Mouse (Mus musculus) ES-CJ7 (cell line): ENCODE data around the gene Nadsyn1.

Experiments used
- DNase-seq: peaks from one replicate; pipeline ENCODE4 v3.0.0; 2011; ENCODE audit warnings: low read depth, low spot score

The Nadsyn1 gene

DNA sequence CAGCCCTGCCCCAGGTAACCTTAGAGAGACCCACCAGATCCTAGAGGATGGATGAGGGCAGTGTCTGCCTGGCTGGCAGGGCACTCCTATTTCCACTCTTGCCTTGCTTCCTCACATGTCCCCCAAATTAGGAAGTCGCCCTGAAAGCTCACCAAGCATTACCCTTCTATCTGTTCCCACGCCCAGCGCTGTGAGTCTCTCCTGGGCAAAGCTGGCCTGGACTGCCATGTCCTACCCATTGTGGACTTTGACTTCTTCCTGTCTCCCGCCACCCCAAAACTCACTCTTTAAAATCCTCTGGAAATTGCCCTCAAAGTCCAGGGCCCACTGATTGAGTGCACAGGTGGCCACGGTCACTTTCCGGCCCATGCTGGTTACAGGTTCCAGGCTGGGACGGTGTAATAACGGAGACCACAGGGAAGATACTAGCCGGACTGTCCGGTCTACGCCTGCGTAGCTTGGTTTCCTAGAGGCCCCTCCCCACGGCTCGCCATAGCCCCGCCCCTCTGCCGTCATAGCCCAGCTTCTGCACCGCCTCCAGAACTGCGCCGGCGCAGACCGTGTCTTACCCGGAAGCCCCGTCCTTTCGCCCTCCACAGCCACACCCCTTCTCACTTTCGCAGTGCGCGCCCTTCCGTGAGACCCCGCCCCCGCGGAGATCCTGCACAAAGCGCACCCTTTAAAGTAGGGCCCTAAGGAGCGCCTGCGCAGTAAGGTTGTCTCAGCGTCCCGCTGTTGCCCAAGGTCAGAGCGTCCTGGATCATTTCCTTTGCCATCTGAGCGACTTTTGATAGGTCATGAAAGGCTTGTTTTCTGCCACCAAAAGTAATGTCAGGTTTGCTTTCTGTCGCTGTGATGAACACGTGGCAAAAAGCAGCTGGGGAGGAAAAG is at the start of gene Nadsyn1, which contains the start of gene Dhcr7:
Nadsyn1 (minus strand) TSS at position 475 of the 891 bp plus-strand sequence.
Dhcr7 (plus strand) TSS at position 771 of the 891 bp plus-strand sequence.
- peak; percentile 99 for DNase-seq

GRCm38 (mm10) chr7:143868874-143869273 is 46.2 kb upstream of the Nadsyn1 start:
- DNase-seq: no peak

DNA sequence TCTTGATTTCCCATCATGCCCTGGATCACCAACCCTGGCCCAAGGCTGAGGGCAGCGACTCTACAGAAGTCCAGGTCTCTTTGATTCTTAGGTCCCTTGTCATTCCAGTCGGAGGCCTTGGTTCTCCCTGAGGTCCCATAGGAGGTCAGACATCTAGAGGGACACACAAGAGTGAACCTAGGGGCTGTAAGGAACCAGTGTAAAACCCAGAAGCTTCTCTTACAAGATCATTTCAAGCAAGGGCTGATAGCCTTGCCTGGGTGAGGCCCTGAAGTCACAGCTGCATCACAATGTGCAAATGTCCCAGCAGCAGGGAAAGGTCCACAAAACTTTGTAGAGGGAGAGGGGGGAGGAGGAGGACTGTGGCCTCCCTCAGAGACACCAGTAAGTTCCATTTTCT is 43.9 kb upstream of the Nadsyn1 start, which contains the start of gene Gm498:
Gm498 (plus strand) TSS at position 301 of the 400 bp plus-strand sequence.
- no peak for DNase-seq

GRCm38 (mm10) chr7:143848768-143849482 is 26.3 kb upstream of the Nadsyn1 start:
- peak; percentile 37 for DNase-seq

DNA sequence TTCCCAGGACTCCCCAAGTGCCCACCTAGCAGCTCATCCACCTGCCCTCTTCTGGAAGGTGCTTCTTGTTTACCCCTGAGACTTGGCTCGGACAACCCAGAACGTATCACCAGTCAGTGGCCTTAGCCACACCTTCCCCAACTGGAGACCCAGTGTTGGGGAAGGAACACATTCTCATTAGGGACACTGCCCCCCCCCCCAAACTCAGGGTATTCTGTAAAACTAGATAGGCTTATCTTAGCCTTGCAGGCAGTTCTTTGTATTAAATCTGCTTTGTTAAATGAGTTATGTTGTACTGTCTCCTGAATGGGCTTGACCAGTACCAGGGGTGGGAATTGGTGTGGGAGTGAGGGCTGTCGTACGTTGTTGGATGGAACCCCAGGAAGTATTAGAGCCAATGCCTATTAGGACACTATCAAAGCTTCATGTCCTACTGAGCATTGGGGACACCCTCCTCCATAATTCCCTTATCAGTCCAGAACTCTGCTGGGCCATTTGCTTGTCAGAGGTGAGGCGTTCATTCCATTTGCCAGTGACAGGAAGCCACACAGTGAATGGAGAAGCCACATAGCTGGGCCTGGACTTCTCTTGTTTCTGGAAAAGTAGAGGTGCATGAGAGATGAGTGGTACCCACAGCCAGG is 25.6 kb upstream of the Nadsyn1 start:
- no peak for DNase-seq

DNA sequence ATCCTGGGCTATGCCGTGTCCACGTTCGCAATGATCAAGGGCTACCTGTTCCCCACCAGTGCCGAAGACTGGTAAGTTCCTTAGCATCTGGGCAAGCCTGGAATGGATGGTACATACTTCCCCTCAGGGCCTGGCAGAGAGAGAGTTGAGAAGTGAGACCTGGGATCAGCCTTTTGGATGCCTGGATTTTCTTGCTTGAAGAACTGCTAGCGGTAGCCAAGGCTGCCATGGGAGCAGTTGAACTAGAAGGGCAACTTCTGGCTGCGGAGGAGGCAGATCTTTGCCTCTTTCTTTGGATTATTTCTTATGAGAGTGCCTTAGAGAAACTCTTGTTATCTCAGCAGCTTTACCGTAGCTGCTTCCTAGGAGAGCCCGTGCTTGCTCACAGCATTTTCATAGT is 18.7 kb upstream of the Nadsyn1 start:
- DNase-seq: no peak

GRCm38 (mm10) chr7:143840121-143840520 is 17.5 kb upstream of the Nadsyn1 start:
- DNase-seq: no peak

- DNase-seq: no peak
Observed at GRCm38 (mm10) chr7:143837705-143838358, 15.2 kb upstream of the Nadsyn1 start.

- no peak for DNase-seq
Observed at GRCm38 (mm10) chr7:143834972-143835371, 12.3 kb upstream of the Nadsyn1 start.

DNA sequence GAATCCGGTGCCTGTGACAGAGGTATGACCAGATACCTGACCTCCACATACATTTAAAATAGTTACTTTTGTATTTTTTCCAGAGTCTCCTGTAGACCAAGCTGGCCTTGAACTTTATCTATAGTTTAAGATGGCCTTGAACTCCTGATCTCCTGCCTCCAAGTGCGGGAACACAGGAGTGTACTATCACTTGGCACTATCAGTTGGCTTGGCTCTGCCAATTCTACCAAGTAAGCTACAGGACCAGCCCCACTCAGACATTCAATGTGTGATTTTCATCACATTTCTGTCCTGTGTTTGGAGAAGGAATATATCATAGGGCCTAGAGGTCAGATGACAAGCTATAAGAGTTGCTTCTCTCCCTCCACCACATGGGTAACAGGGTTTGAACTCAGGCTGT is 11.7 kb upstream of the Nadsyn1 start:
- no peak for DNase-seq

DNA sequence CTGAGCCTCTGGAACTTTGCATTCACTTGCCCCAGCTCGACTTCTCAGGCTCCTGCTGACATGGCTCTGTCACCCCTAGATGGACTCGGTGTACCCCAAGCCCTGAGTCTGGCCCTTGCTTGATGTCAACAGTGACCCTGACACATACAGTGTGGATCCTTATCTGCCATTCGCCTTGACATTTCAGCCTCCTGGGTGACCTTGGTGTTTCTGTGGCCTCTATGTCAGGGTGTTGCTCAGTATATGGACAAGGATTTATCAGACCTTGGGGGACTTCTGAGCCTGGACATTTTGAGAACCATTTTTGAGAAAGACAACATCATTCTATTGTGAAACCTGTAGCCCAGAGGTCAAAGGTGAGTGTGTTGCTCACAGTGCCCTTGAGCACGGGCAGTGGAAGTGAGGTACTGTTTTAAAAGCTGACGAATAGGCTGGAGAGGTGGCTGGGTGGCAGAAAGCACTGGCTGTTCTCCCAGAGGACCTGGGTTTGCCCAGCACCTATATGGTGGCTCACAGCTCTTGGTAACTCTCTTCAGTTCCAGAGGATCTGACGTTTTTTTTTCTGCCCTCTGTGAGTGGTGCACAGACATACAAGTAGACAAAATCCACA is 11.0 kb upstream of the Nadsyn1 start:
- DNase-seq: no peak

DNA sequence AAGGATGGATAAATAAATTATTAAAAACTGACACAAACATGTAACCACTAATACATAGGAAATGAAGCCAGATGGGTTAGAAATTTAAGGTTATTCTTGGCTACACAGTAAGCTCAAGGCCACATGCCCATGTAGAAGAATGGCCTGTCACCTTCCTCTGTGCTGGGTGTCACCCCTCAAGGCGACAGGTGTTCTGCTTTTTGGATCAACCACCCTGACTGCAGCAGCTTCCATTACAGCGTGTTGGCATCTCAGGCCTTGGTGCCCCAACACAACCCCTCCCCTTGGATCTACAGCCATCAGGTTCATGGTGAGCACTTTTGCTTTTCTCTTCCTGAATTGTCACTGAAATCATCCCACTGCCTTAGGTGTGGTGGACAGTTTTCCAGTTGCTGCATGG is 10.0 kb upstream of the Nadsyn1 start:
- no peak for DNase-seq

- DNase-seq: no peak
Observed at GRCm38 (mm10) chr7:143832196-143832595, 9.5 kb upstream of the Nadsyn1 start.

GRCm38 (mm10) chr7:143830399-143830798 is 7.8 kb upstream of the Nadsyn1 start:
- DNase-seq: no peak

GRCm38 (mm10) chr7:143829504-143830331 is 7.1 kb upstream of the Nadsyn1 start:
- peak; percentile 99 for DNase-seq

- DNase-seq: no peak
Observed at GRCm38 (mm10) chr7:143826985-143827384, 4.3 kb upstream of the Nadsyn1 start.

GRCm38 (mm10) chr7:143823266-143823605 is 587 bp upstream of the Nadsyn1 start:
- DNase-seq: peak; percentile 19

DNA sequence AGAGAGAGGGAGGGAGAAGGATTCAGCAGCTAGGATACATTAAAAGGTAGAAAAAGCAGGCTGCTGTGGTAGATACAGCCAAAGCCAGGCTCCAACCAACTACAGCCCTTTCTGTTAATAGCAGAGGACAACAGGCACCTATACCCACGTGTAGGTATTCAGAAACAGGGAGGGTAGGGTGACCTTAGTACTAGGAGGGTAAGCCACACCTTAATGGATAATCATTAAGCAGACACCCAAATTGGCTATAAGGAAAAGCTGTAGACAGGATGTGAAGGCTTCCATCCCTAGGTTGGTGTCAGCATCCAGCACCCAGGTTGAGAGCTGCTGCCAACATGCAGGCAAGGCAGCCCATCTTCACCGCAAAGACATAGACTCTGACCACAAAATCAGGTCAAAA is 1.4 kb downstream of the Nadsyn1 start:
- no peak for DNase-seq

- DNase-seq: no peak
Observed at GRCm38 (mm10) chr7:143819201-143819600, 3.4 kb downstream of the Nadsyn1 start.

- DNase-seq: peak; percentile 62
Observed at GRCm38 (mm10) chr7:143808909-143809308, 13.7 kb downstream of the Nadsyn1 start.
